Mouse (Mus musculus): ENCODE results near the gene Dhrs3. TPM values are rescaled to one million over a fixed set of nuclear protein-coding genes. Genes with fewer than 3 reads are reported as not detected.

Dhrs3 gene
- polyA plus RNA-seq, 1 experiment from 2014 or later: 19.6 TPM

DNA sequence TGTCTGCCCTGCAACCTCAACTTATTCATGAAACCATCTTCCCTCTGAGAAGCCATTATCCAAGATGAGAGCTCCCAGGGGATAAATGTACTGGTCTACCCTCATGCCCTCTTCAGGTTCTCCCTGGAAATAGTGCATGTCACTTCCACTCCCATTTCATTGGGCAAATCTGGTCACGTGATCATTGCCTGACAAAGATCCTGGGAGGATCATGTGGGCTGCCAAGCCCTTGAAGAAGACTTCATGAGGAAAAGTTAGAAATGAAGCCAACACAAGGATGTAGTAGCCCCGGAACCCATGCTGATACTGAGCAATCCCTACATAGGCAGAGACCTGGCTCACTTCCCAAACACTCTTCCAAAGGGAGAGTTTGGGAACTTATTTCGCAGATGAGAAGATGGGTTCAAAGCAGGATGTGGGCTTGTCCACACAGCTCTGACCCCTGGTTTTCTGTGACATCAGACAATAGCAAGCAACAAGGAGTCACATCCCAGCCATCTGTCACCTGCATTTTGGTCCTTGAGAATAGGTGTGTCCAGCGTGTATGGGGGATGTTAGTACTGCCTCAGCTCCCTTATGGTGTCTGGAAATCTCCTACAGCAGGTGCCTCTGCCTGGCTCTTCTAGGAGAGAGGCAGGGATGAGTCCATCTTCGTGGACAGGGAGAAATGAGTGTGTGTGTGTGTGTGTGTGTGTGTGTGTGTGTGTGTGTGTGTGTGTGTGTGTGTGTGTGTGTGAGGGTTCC is 36.2 kb downstream of the Dhrs3 start:
- 0 out of 2 replicates have a peak, but pooled peaks cover 3% of the 10 kb centered on the region for H3K4me1 ChIP-seq
- H3K27me3 ChIP-seq: no peaks in the 10 kb centered on the region
- no peaks in the 10 kb centered on the region for H3K36me3 ChIP-seq
- H3K4me2 ChIP-seq (replicated peaks): no peak overlapping the region
- H3K4me3 ChIP-seq: no peak overlapping the region
- ATAC-seq (replicated peaks): no peak
- no peaks in the 10 kb centered on the region for H3K9me3 ChIP-seq
- H3K27ac ChIP-seq (replicated peaks): no peak overlapping the region
- WGBS: 80% methylated on average over 5 of the region's 5 CpGs
- H3K9ac ChIP-seq (replicated peaks): no peak overlapping the region

- H3K4me3 ChIP-seq: no peak overlapping the region
- H3K36me3 ChIP-seq: no peaks in the 10 kb centered on the region
- H3K27me3 ChIP-seq: no peaks in the 10 kb centered on the region
- peak; percentile 83 for ATAC-seq (replicated peaks)
- no peak overlapping the region for H3K27ac ChIP-seq (replicated peaks)
- H3K9ac ChIP-seq (replicated peaks): no peak overlapping the region
- no peaks in the 10 kb centered on the region for H3K9me3 ChIP-seq
- 0 out of 2 replicates have a peak, but pooled peaks cover 3% of the 10 kb centered on the region for H3K4me1 ChIP-seq
- H3K4me2 ChIP-seq (replicated peaks): no peak overlapping the region
- 71% methylated on average over 1 of the region's 1 CpGs for WGBS
These were observed 37.2 kb downstream of the Dhrs3 start for GRCm38 (mm10) chr4:144929811-144930221.

DNA sequence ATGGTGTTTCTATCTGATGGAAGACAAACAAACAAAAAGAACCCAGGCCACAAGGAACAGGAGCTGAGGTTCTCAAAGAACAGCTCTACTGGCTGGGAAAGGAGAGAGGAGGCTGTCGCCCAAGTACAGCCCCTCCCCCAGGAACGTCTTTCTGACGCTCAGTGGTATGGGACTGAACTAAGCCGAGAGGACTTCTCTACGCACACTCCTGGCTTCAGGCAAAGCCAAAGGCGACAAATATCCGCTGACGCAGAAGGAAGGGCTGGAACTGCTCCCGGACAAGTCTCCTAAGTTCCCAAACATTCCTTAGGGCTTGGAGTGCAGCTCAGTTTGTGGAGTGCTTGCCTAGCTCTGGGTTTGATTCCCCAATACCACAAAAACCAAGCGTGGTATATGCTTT is 37.7 kb downstream of the Dhrs3 start:
- Histone ChIP-seq H3K9me3 (no peaks in the 10 kb centered on the region), H3K4me3 (no peak overlapping the region), H3K27ac (replicated peaks) (peak overlapping the region; percentile 50; the same call in 1 of the 2 replicates), H3K9ac (replicated peaks) (no peak overlapping the region), H3K4me1 (0 out of 2 replicates have a peak, but pooled peaks cover 3% of the 10 kb centered on the region), H3K27me3 (no peaks in the 10 kb centered on the region), H3K36me3 (no peaks in the 10 kb centered on the region), H3K4me2 (replicated peaks) (no peak overlapping the region)
- WGBS: 41% methylated on average over 10 of the region's 10 CpGs
- peak; percentile 75 for ATAC-seq (replicated peaks)

GRCm38 (mm10) chr4:144931167-144931566 is 38.5 kb downstream of the Dhrs3 start:
- no peak overlapping the region for H3K4me2 ChIP-seq (replicated peaks)
- no peaks in the 10 kb centered on the region for H3K36me3 ChIP-seq
- WGBS: 93% methylated on average over 7 of the region's 7 CpGs
- H3K9ac ChIP-seq (replicated peaks): no peak overlapping the region
- no peaks in the 10 kb centered on the region for H3K27me3 ChIP-seq
- H3K27ac ChIP-seq (replicated peaks): no peak overlapping the region
- H3K9me3 ChIP-seq: no peaks in the 10 kb centered on the region
- ATAC-seq (replicated peaks): no peak
- 0 out of 2 replicates have a peak, but pooled peaks cover 3% of the 10 kb centered on the region for H3K4me1 ChIP-seq
- H3K4me3 ChIP-seq: no peak overlapping the region

- Histone ChIP-seq H3K27ac (replicated peaks) (no peak overlapping the region), H3K4me1 (0 out of 2 replicates have a peak, but pooled peaks cover 3% of the 10 kb centered on the region), H3K9me3 (no peaks in the 10 kb centered on the region), H3K4me2 (replicated peaks) (no peak overlapping the region), H3K4me3 (no peak overlapping the region), H3K36me3 (no peaks in the 10 kb centered on the region), H3K27me3 (no peaks in the 10 kb centered on the region), H3K9ac (replicated peaks) (no peak overlapping the region)
- no peak for ATAC-seq (replicated peaks)
- WGBS: 0% methylated on average over 1 of the region's 1 CpGs
These were observed 41.9 kb downstream of the Dhrs3 start for GRCm38 (mm10) chr4:144934501-144934900.

DNA sequence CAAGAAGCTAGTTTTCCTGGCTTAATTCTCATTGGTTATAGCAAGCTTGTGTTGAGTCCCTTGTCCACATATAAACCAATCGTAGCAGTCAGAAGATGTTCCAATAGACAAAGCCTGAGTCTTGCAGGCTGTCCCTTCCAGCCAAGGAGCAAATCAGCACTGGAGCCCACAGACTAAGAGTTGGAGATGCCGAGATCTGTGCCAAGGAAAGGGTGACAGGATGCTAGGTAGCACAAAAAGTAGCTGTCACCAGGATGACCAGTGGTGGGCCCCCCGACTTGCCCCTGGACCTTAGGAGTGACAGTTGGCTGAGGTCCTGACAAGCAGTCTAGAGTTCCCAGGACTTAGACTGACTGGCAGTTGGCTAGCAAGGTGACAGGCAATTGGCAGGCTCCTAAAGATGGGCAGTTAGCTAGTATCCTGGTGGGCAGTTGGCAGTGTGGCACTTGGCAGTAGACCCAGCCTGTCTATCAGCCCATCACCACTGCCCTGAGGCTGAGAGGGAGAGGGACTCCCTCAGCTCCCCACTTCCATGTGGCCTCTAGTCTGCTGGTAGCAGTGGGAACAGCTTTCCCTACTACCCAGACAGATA is 44.0 kb downstream of the Dhrs3 start:
- 0 out of 2 replicates have a peak overlapping the region, but pooled peaks have one; percentile 23 for H3K27ac ChIP-seq (replicated peaks)
- no peaks in the 10 kb centered on the region for H3K9me3 ChIP-seq
- H3K36me3 ChIP-seq: no peaks in the 10 kb centered on the region
- 70% methylated on average over 3 of the region's 3 CpGs for WGBS
- peak; percentile 94 for ATAC-seq (replicated peaks)
- H3K4me3 ChIP-seq: no peak overlapping the region
- H3K27me3 ChIP-seq: no peaks in the 10 kb centered on the region
- no peak overlapping the region for H3K4me2 ChIP-seq (replicated peaks)
- no peaks in the 10 kb centered on the region for H3K4me1 ChIP-seq
- no peak overlapping the region for H3K9ac ChIP-seq (replicated peaks)

GRCm38 (mm10) chr4:144939847-144940411 is 47.3 kb downstream of the Dhrs3 start:
- no peak overlapping the region for H3K4me3 ChIP-seq
- H3K4me2 ChIP-seq (replicated peaks): no peak overlapping the region
- H3K4me1 ChIP-seq: no peaks in the 10 kb centered on the region
- no peak overlapping the region for H3K27ac ChIP-seq (replicated peaks)
- ATAC-seq (replicated peaks): no peak
- H3K36me3 ChIP-seq: no peaks in the 10 kb centered on the region
- no peak overlapping the region for H3K9ac ChIP-seq (replicated peaks)
- no peaks in the 10 kb centered on the region for H3K27me3 ChIP-seq
- 83% methylated on average over 4 of the region's 4 CpGs for WGBS
- H3K9me3 ChIP-seq: no peaks in the 10 kb centered on the region

GRCm38 (mm10) chr4:144940796-144941462 is 48.3 kb downstream of the Dhrs3 start:
- no peak overlapping the region for H3K27ac ChIP-seq (replicated peaks)
- H3K4me1 ChIP-seq: no peaks in the 10 kb centered on the region

DNA sequence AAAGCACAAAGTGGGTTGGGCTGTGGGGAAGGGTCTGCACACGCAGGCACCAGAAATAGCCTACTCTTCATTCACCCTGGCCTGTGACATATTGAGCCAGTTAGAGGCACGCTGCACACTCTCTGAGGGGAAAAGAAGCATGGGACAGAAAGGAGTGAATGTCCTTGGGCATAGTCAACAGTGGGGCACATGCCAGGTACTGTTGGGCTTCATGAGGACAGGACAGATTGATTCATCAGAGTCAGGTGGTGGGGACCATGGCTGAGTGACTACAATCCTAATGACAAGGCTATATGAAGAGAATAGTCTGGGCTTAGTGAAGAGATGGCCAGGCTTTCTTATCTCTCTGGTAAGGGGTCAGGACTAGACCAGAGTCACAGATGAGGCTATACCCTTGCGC is 49.8 kb downstream of the Dhrs3 start:
- Histone ChIP-seq H3K9ac (replicated peaks) (no peak overlapping the region), H3K9me3 (no peaks in the 10 kb centered on the region), H3K27ac (replicated peaks) (no peak overlapping the region), H3K36me3 (no peaks in the 10 kb centered on the region), H3K4me1 (no peaks in the 10 kb centered on the region), H3K4me3 (no peak overlapping the region), H3K4me2 (replicated peaks) (no peak overlapping the region), H3K27me3 (no peaks in the 10 kb centered on the region)
- no peak for ATAC-seq (replicated peaks)
- WGBS: 95% methylated on average over 3 of the region's 3 CpGs

More at GRCm38 (mm10) chr4:144940796-144941462, 48.3 kb downstream of the Dhrs3 start:
- Histone ChIP-seq H3K9ac (replicated peaks) (no peak overlapping the region), H3K4me3 (no peak overlapping the region), H3K4me2 (replicated peaks) (no peak overlapping the region), H3K36me3 (no peaks in the 10 kb centered on the region), H3K27me3 (no peaks in the 10 kb centered on the region), H3K9me3 (no peaks in the 10 kb centered on the region)
- WGBS: 87% methylated on average over 13 of the region's 13 CpGs
- no peak for ATAC-seq (replicated peaks)

- Histone ChIP-seq H3K4me2 (replicated peaks) (no peak overlapping the region), H3K9me3 (no peaks in the 10 kb centered on the region), H3K36me3 (no peaks in the 10 kb centered on the region), H3K27ac (replicated peaks) (no peak overlapping the region), H3K9ac (replicated peaks) (no peak overlapping the region), H3K4me1 (no peaks in the 10 kb centered on the region), H3K27me3 (no peaks in the 10 kb centered on the region), H3K4me3 (no peak overlapping the region)
- 91% methylated on average over 5 of the region's 5 CpGs for WGBS
- ATAC-seq (replicated peaks): no peak
These were observed 50.6 kb downstream of the Dhrs3 start for GRCm38 (mm10) chr4:144943273-144943672.

DNA sequence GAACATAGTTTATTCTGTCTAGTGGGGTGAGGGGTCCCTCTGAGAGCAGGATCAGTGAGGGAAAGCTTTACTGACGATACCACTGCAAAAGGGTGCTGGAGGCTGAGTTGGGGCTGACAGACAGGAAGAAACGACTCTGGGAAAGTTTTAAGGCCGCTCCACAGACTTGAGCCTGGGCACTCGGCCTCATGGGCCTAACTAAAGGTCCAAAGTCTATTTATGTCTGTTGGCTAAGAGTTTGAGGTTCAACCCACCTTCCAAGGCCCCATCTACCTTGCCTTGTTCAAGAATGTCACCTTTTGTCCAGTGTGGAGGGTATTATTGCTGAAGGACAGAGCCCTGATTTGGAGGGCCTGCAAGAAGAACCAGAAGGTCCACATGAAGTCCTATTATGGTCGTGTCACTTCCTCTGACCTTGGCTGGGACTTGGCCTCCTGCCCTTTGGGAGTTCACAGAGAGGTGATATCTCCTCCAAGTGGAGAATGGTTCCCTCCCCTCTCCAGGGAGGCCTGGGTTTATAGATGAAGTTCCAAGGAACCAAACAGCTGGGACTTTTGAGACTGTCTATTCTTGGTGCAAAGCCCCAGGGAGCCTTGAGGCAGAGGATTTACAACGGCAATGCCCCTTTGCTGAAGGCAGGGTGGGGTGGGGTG is 55.2 kb downstream of the Dhrs3 start:
- Histone ChIP-seq H3K9me3 (no peaks in the 10 kb centered on the region), H3K4me1 (0 out of 2 replicates have a peak, but pooled peaks cover 4% of the 10 kb centered on the region), H3K27ac (replicated peaks) (no peak overlapping the region), H3K9ac (replicated peaks) (no peak overlapping the region), H3K36me3 (no peaks in the 10 kb centered on the region), H3K4me3 (no peak overlapping the region), H3K27me3 (no peaks in the 10 kb centered on the region), H3K4me2 (replicated peaks) (no peak overlapping the region)
- no peak for ATAC-seq (replicated peaks)
- WGBS: 78% methylated on average over 6 of the region's 6 CpGs
